Mouse (Mus musculus) cerebellum, adult 2 months (tissue): Measurements from ENCODE around the gene Rpusd3. TPM values are rescaled to one million over a fixed set of nuclear protein-coding genes. Genes with fewer than 3 reads are reported as not detected.

Experiments
- DNase-seq, 2 experiments: peaks; one replicate each; pipeline ENCODE4 v3.0.0; 2021
- H3K27ac ChIP-seq: fragments of 200-500 bp; 2 replicates; pipeline ENCODE4 v1.5.1; 2012; ENCODE audit warnings: low read length, control low read depth, inconsistent platforms; ENCODE audit not compliant: insufficient read depth
- H3K27me3 ChIP-seq: fragments of 200-500 bp; 2 replicates; pipeline ENCODE4 v1.6.1; 2012; ENCODE audit warnings: inconsistent platforms, mild to moderate bottlenecking, low read length, moderate library complexity; ENCODE audit not compliant: control insufficient read depth, insufficient read depth
- H3K4me1 ChIP-seq: fragments of 200-500 bp; 2 replicates; pipeline ENCODE4 v1.6.1; 2011; ENCODE audit warnings: low read length; ENCODE audit not compliant: control insufficient read depth, insufficient read depth
- H3K4me3 ChIP-seq: fragments of 200-500 bp; replicated peaks from 2 replicates; pipeline ENCODE3; 2011; ENCODE audit warnings: mild to moderate bottlenecking, low read depth, low read length, control low read depth; ENCODE audit not compliant: insufficient read depth
- CTCF ChIP-seq: fragments of 200-500 bp; IDR thresholded peaks from 2 replicates; pipeline ENCODE4 v1.5.1; 2011; ENCODE audit warnings: low read depth, mild to moderate bottlenecking, control low read depth, low read length, moderate library complexity, borderline replicate concordance; ENCODE audit not compliant: insufficient read depth
- POLR2A ChIP-seq: fragments of 200-500 bp; IDR thresholded peaks from 2 replicates; pipeline ENCODE4 v1.6.1; 2011; ENCODE audit warnings: low read length, control low read depth, borderline replicate concordance; ENCODE audit not compliant: insufficient read depth
- WGBS: fragments of 180-500 bp; shearing (Covaris S2); methylation state at CpG from one replicate; pipeline ENCODE4 v1.1.7; 2018; 5-methylcytosine and 5-hydroxymethylcytosine counted together
- polyA plus RNA-seq: library from polyadenylated mRNA; depleted of rRNA; stranded (reverse); fragments of >200 nt; gene quantifications from 2 replicates; pipeline ENCODE4 v1.2.3, GENCODE M21; 2012; rRNA removed

Gene Rpusd3
- polyA plus RNA-seq, 1 experiment, result 37.4 TPM

GRCm38 (mm10) chr6:113366639-113367038 is 52.5 kb downstream of the Rpusd3 start:
- 80% methylated on average over 6 of the region's 6 CpGs for WGBS
- H3K4me1 ChIP-seq, result no peaks in the 10 kb centered on the region
- no peak for TF ChIP-seq POLR2A
- TF ChIP-seq CTCF, result no peak
- no peak for DNase-seq
- no peaks in the 10 kb centered on the region for H3K27me3 ChIP-seq
- H3K4me3 ChIP-seq, result no peak overlapping the region
- no peak overlapping the region for H3K27ac ChIP-seq

Other genes starting within 250 kb of the Rpusd3 start
- 53.1 and 57.5 TPM in 2 replicates for gene Lhfpl4, start 224.0 kb downstream of the Rpusd3 start, polyA plus RNA-seq
- gene Mtmr14, start 181.5 kb downstream of the Rpusd3 start, polyA plus RNA-seq, result 23.8 and 24.2 TPM in 2 replicates
- gene Cpne9, start 137.0 kb downstream of the Rpusd3 start, polyA plus RNA-seq, result 105 and 114 TPM in 2 replicates
- 48.1 and 53.4 TPM in 2 replicates for gene Brpf1, start 112.2 kb downstream of the Rpusd3 start, polyA plus RNA-seq
- 11.0 and 11.6 TPM in 2 replicates for gene Ogg1, start 92.4 kb downstream of the Rpusd3 start, polyA plus RNA-seq
- gene Camk1, start 75.4 kb downstream of the Rpusd3 start, polyA plus RNA-seq, result 93.0 and 94.8 TPM in 2 replicates
- 48.2 and 49.4 TPM in 2 replicates for gene Tada3, start 41.5 kb downstream of the Rpusd3 start, polyA plus RNA-seq
- gene Arpc4, start 41.2 kb downstream of the Rpusd3 start, polyA plus RNA-seq, result 137 and 152 TPM in 2 replicates
- gene Ttll3, start 30.1 kb downstream of the Rpusd3 start, polyA plus RNA-seq, result 52.2 and 62.4 TPM in 2 replicates
- gene Cidec, start 16.4 kb upstream of the Rpusd3 start, polyA plus RNA-seq, result 0.10 and 0.30 TPM in 2 replicates
- 58.4 and 61.0 TPM in 2 replicates for gene Jagn1, start 23.2 kb upstream of the Rpusd3 start, polyA plus RNA-seq
- gene Il17re, start 39.1 kb upstream of the Rpusd3 start, polyA plus RNA-seq, result 4.8 and 9.2 TPM in 2 replicates
- 6.6 and 7.5 TPM in 2 replicates for gene Il17rc, start 52.1 kb upstream of the Rpusd3 start, polyA plus RNA-seq
- 57.4 and 58.1 TPM in 2 replicates for gene Creld1, start 64.0 kb upstream of the Rpusd3 start, polyA plus RNA-seq
- gene Prrt3, start 82.6 kb upstream of the Rpusd3 start, polyA plus RNA-seq, result 41.2 and 43.0 TPM in 2 replicates
- 91.7 and 96.7 TPM in 2 replicates for gene Emc3, start 112.3 kb upstream of the Rpusd3 start, polyA plus RNA-seq
- 0.34 and 0.55 TPM in 2 replicates for gene Fancd2, start 112.3 kb upstream of the Rpusd3 start, polyA plus RNA-seq
- not detected in 2 replicates for gene Fancd2os, start 181.4 kb upstream of the Rpusd3 start, polyA plus RNA-seq
- gene Brk1, start 185.4 kb upstream of the Rpusd3 start, polyA plus RNA-seq, result 224 and 238 TPM in 2 replicates
- gene Vhl, start 204.6 kb upstream of the Rpusd3 start, polyA plus RNA-seq, result 43.9 and 50.1 TPM in 2 replicates
- 15.5 and 19.5 TPM in 2 replicates for gene Irak2, start 219.1 kb upstream of the Rpusd3 start, polyA plus RNA-seq